Comparison of ENCODE assay signal across 8 mouse cellular contexts in the genomic region with DNA sequence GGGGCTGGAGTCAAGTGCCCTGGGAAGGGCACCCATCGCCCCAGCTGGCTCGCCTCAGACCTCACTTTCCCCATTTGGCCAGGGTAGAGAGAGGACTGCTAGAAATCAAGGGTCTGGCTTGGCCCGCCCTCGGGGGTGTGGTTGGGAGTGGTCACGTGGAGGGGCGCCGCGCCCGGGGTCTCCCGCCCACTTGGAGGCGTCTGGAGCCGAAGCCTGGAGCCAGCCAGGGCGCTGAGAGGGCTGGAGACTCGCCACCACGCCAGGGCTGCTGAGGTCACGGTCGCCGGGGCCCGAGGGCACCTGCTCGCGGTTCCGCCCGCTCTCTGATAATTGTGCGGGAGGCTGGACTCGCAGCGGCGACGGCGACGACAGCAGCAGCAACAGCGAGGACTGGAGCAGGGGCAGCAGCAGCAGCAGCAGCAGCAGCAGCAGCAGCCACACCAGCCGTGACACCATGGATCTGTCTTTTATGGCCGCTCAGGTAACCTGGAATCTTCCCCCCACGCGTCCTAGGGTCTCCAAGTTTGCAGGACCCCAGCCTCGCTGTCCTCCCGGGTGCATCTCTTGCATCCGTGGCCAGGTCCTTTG. TPM values are rescaled to one million over a fixed set of nuclear protein-coding genes. Genes with fewer than 3 reads are reported as not detected.
DNase-seq lines count a peak whose midpoint lies in the region; ATAC-seq lines count a peak whose summit lies in the region.

A gene (plus strand): TSS at position 187 of the 588 bp plus-strand sequence.

- peak within 1 kb of the TSS; percentile 80 for H3K4me2 ChIP-seq in embryonic facial prominence, embryonic 15.5 days (replicated peaks)
- H3K4me2 ChIP-seq in limb, embryonic 12.5 days = peak within 1 kb of the TSS; percentile 82
- peak within 1 kb of the TSS; percentile 71 for H3K4me2 ChIP-seq in midbrain, embryonic 14.5 days (ENCODE audit: low read length)

- H3K4me1 ChIP-seq in embryonic facial prominence, embryonic 15.5 days = peaks cover 21% of the 10 kb centered on the region
- peaks cover 17% of the 10 kb centered on the region for H3K4me1 ChIP-seq in heart, embryonic 10.5 days
- H3K4me1 ChIP-seq in limb, embryonic 12.5 days (replicated peaks) = peaks cover 33% of the 10 kb centered on the region
- H3K4me1 ChIP-seq in midbrain, embryonic 14.5 days (ENCODE audit: control insufficient read depth, insufficient read depth, low read length) = peaks cover 39% of the 10 kb centered on the region

- peak; percentile 90 for ATAC-seq in embryonic facial prominence, embryonic 15.5 days (ENCODE audit: insufficient number of reproducible peaks, low FRiP score, low TSS enrichment, low read depth)
- ATAC-seq in limb, embryonic 12.5 days (ENCODE audit: insufficient number of reproducible peaks, insufficient read depth, low FRiP score, low TSS enrichment, low read depth) = peak; percentile 86
- peak; percentile 88 for ATAC-seq in midbrain, embryonic 14.5 days (ENCODE audit: low FRiP score, low TSS enrichment)

- H3K4me3 ChIP-seq in embryonic facial prominence, embryonic 15.5 days (replicated peaks) = peak within 1 kb of the TSS; percentile 63
- peak within 1 kb of the TSS; percentile 68 for H3K4me3 ChIP-seq in heart, embryonic 10.5 days
- peak within 1 kb of the TSS; percentile 73 for H3K4me3 ChIP-seq in limb, embryonic 12.5 days (replicated peaks)
- peak within 1 kb of the TSS; percentile 71 for H3K4me3 ChIP-seq in midbrain, embryonic 14.5 days (replicated peaks; ENCODE audit: low read depth, low read length)

- H3K9me3 ChIP-seq in embryonic facial prominence, embryonic 15.5 days (replicated peaks) = no peaks in the 10 kb centered on the region
- no peaks in the 10 kb centered on the region for H3K9me3 ChIP-seq in heart, embryonic 10.5 days
- no peaks in the 10 kb centered on the region for H3K9me3 ChIP-seq in limb, embryonic 12.5 days
- no peaks in the 10 kb centered on the region for H3K9me3 ChIP-seq in midbrain, embryonic 14.5 days (ENCODE audit: control insufficient read depth, low read length)

- no peaks in the 10 kb centered on the region for H3K36me3 ChIP-seq in embryonic facial prominence, embryonic 15.5 days
- no peaks in the 10 kb centered on the region for H3K36me3 ChIP-seq in heart, embryonic 10.5 days
- no peaks in the 10 kb centered on the region for H3K36me3 ChIP-seq in limb, embryonic 12.5 days
- no peaks in the 10 kb centered on the region for H3K36me3 ChIP-seq in midbrain, embryonic 14.5 days (ENCODE audit: control insufficient read depth, insufficient read depth, low read length)

- peak; percentile 15 for DNase-seq in cerebellum, adult 11 months
- DNase-seq in cerebellum, adult 9-10 months = no peak
- DNase-seq in heart, embryonic 10.5 days (ENCODE audit: low spot score) = peak; percentile 91
- DNase-seq in kidney, adult 8-10 months = peak; percentile 25 to 28
- peak; percentile 91 for DNase-seq in midbrain, embryonic 14.5 days
- peak; percentile 69 for DNase-seq in testis, postnatal 14 days (ENCODE audit: low spot score)

- no peaks in the 10 kb centered on the region for H3K27me3 ChIP-seq in embryonic facial prominence, embryonic 15.5 days
- peaks cover 18% of the 10 kb centered on the region; the same call in 1 of the 2 replicates for H3K27me3 ChIP-seq in heart, embryonic 10.5 days (ENCODE audit: insufficient read depth, poor library complexity, severe bottlenecking)
- no peaks in the 10 kb centered on the region for H3K27me3 ChIP-seq in limb, embryonic 12.5 days
- H3K27me3 ChIP-seq in midbrain, embryonic 14.5 days (ENCODE audit: control insufficient read depth, insufficient read depth, low read length) = no peaks in the 10 kb centered on the region

- H3K27ac ChIP-seq in embryonic facial prominence, embryonic 15.5 days (replicated peaks) = 0 out of 2 replicates have a peak within 1 kb of the TSS, but pooled peaks have one; percentile 4
- peak within 1 kb of the TSS; percentile 82 for H3K27ac ChIP-seq in heart, embryonic 10.5 days
- H3K27ac ChIP-seq in limb, embryonic 12.5 days = peak within 1 kb of the TSS; percentile 78
- peak within 1 kb of the TSS; percentile 84 for H3K27ac ChIP-seq in midbrain, embryonic 14.5 days (replicated peaks; ENCODE audit: low read depth, low read length)

- WGBS in embryonic facial prominence, embryonic 15.5 days = under 1% methylated on average over 38 of the region's 38 CpGs
- WGBS in heart, embryonic 10.5 days = under 1% methylated on average over 38 of the region's 38 CpGs
- WGBS in limb, embryonic 12.5 days = under 1% methylated on average over 38 of the region's 38 CpGs
- under 1% methylated on average over 38 of the region's 38 CpGs for WGBS in midbrain, embryonic 14.5 days

- H3K9ac ChIP-seq in embryonic facial prominence, embryonic 15.5 days = peak within 1 kb of the TSS; percentile 46
- peak within 1 kb of the TSS; percentile 82 for H3K9ac ChIP-seq in limb, embryonic 12.5 days (replicated peaks)
- H3K9ac ChIP-seq in midbrain, embryonic 14.5 days (replicated peaks; ENCODE audit: low read length) = peak within 1 kb of the TSS; percentile 92

RNA-seq across cellular contexts. Expression of the gene that starts here (rescaled TPM):
- polyA plus RNA-seq in embryonic facial prominence, embryonic 15.5 days (2015; fragmentation: Nextera tagmentation; extraction: Ambion mirVana) = 1.6 and 1.7 TPM in 2 replicates
- polyA plus RNA-seq in heart, embryonic 10.5 days (2016; fragmentation: Nextera tagmentation; extraction: Ambion mirVana) = 0.36 and 1.1 TPM in 2 replicates
- polyA plus RNA-seq in limb, embryonic 12.5 days (2016; fragmentation: Nextera tagmentation; extraction: Ambion mirVana) = 3.1 and 3.2 TPM in 2 replicates
- 25.3 and 41.6 TPM in 2 replicates for polyA plus RNA-seq in midbrain, embryonic 14.5 days (2014; fragmentation: Nextera tagmentation; extraction: Ambion mirVana)

Comparison
In these comparisons a context has a peak if more than half of its experiments do, and no peak if none do; other contexts are left out.
1. H3K27ac ChIP-seq: peak in every context shown above with its lines; median percentile 84 in midbrain, embryonic 14.5 days; 82 in heart, embryonic 10.5 days; 78 in limb, embryonic 12.5 days; 4 in embryonic facial prominence, embryonic 15.5 days.